Mouse (Mus musculus): ENCODE results near the gene Gm38100.

- TF ChIP-seq GATA1 (IDR thresholded peaks at IDR 0.05; ENCODE audit: borderline replicate concordance, low read length) (no peak), FLI1 (IDR thresholded peaks at IDR 0.05; ENCODE audit: low read length) (no peak)
Observed at GRCm38 (mm10) chr1:175943168-175943567, 23.0 kb downstream of the Gm38100 start.

Measured in megakaryocyte, embryonic 14.5 days (primary cell).